Mouse (Mus musculus): Measurements from ENCODE around the gene Dcbld1. TPM values are rescaled to one million over a fixed set of nuclear protein-coding genes. Genes with fewer than 3 reads are reported as not detected.

Gene Dcbld1
- total and polyA plus RNA-seq, 3 experiments: 2.7 to 4.9 (median 4.2) TPM

GRCm38 (mm10) chr10:52234654-52234981, 1.2 kb downstream of the Dcbld1 start:
- DNase-seq: no peak
- H3K4me3 ChIP-seq: peak overlapping the region; percentile 70
- H3K4me1 ChIP-seq (ENCODE audit: control insufficient read depth, insufficient read depth, low read length): peaks cover 4% of the 10 kb centered on the region
- H3K79me2 ChIP-seq (replicated peaks; ENCODE audit: control insufficient read depth, insufficient read depth, low read length): no peaks in the 10 kb centered on the region; the same call in 1 of the 2 replicates
- no peaks in the 10 kb centered on the region for H3K27me3 ChIP-seq (ENCODE audit: control insufficient read depth, insufficient read depth, low read length)
- no peaks in the 10 kb centered on the region; the same call in 1 of the 2 replicates for H3K36me3 ChIP-seq (ENCODE audit: control insufficient read depth, insufficient read depth, low read length)
- H3K27ac ChIP-seq: peak overlapping the region; percentile 88
- H3K9ac ChIP-seq (ENCODE audit: low read depth, low read length): no peak overlapping the region
- no peak for TF ChIP-seq CTCF (IDR thresholded peaks at IDR 0.05)
- no peak for TF ChIP-seq EP300 (IDR thresholded peaks at IDR 0.05; ENCODE audit: insufficient read depth, low read depth, low read length)
- TF ChIP-seq POLR2A (IDR thresholded peaks at IDR 0.05; ENCODE audit: insufficient read depth, low read depth, low read length): no peak
- intact Hi-C loops (cut with DNase I): loop anchor here (1.0 to 2.0 kb wide), 2 partner anchors 38 to 75 kb away; no protein-coding TSS in a partner anchor
- 27% methylated on average over 7 of the region's 7 CpGs for WGBS

DNA sequence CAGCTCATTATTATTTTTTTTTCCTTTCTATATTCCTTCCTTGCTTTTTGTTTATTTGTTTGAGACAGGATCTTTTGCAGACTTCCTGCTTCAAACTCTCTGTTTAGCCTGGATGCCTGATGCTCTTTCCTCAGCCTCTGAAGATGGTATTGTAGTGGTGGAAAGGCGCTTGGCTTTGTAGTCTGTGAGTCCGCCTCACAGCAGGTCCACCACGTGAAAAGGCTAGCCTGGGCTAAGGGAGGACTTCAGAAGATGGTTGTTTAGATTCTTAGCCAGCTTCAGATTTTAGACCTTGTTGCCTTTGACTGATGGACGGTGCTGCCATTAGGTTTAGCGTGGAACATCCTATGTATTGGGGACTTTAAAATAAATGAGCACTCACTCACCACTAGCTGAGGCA, 2.0 kb downstream of the Dcbld1 start:
- intact Hi-C loops (cut with DNase I): loop anchor here (2.0 kb wide), 1 partner anchor 37 kb away; no protein-coding TSS in a partner anchor
- H3K9ac ChIP-seq (ENCODE audit: low read depth, low read length): no peak overlapping the region
- H3K4me3 ChIP-seq: no peak overlapping the region; the same call in 1 of the 2 replicates
- H3K36me3 ChIP-seq (ENCODE audit: control insufficient read depth, insufficient read depth, low read length): no peaks in the 10 kb centered on the region; the same call in 1 of the 2 replicates
- H3K79me2 ChIP-seq (replicated peaks; ENCODE audit: control insufficient read depth, insufficient read depth, low read length): peaks cover 3% of the 10 kb centered on the region; the same call in 1 of the 2 replicates
- H3K27me3 ChIP-seq (ENCODE audit: control insufficient read depth, insufficient read depth, low read length): no peaks in the 10 kb centered on the region
- H3K4me1 ChIP-seq (ENCODE audit: control insufficient read depth, insufficient read depth, low read length): peaks cover 4% of the 10 kb centered on the region
- TF ChIP-seq POLR2A (IDR thresholded peaks at IDR 0.05; ENCODE audit: insufficient read depth, low read depth, low read length) (no peak), CTCF (IDR thresholded peaks at IDR 0.05) (no peak), EP300 (IDR thresholded peaks at IDR 0.05; ENCODE audit: insufficient read depth, low read depth, low read length) (no peak)
- peak overlapping the region; percentile 88; the same call in 1 of the 2 replicates for H3K27ac ChIP-seq
- 71% methylated on average over 5 of the region's 5 CpGs for WGBS
- no peak for DNase-seq

DNA sequence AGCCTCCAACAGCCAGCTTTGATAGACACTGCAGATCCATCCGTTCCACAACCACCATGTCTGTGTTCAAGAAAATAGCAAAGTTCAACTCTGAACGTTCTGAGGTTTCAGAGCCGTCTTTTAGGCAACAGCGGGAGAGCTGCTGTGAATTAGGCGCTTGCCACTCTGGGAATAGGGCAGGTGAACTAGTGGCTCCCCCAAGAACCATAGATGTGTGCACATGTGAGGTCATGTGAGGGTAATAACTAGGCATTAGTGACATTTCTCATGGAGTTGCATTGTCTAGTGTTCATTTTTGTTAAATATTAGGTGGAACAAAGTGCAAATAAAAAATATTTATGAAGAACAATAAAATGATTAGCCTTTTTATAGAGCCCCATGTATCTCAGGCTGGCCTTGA, 8.6 kb downstream of the Dcbld1 start:
- Histone ChIP-seq H3K27me3 (ENCODE audit: control insufficient read depth, insufficient read depth, low read length) (no peaks in the 10 kb centered on the region), H3K9ac (ENCODE audit: low read depth, low read length) (no peak overlapping the region), H3K36me3 (ENCODE audit: control insufficient read depth, insufficient read depth, low read length) (no peaks in the 10 kb centered on the region; the same call in none of the 2 replicates), H3K27ac (no peak overlapping the region), H3K4me3 (no peak overlapping the region), H3K79me2 (replicated peaks; ENCODE audit: control insufficient read depth, insufficient read depth, low read length) (0 out of 2 replicates have a peak, but pooled peaks cover 4% of the 10 kb centered on the region), H3K4me1 (ENCODE audit: control insufficient read depth, insufficient read depth, low read length) (no peaks in the 10 kb centered on the region)
- WGBS: 90% methylated on average over 5 of the region's 5 CpGs
- TF ChIP-seq POLR2A (IDR thresholded peaks at IDR 0.05; ENCODE audit: insufficient read depth, low read depth, low read length): no peak
- no peak for TF ChIP-seq EP300 (IDR thresholded peaks at IDR 0.05; ENCODE audit: insufficient read depth, low read depth, low read length)
- TF ChIP-seq CTCF (IDR thresholded peaks at IDR 0.05): no peak
- no peak for DNase-seq
- intact Hi-C loops (cut with DNase I): no loop called here

- TF ChIP-seq EP300 (IDR thresholded peaks at IDR 0.05; ENCODE audit: insufficient read depth, low read depth, low read length): no peak
- TF ChIP-seq CTCF (IDR thresholded peaks at IDR 0.05): no peak
- TF ChIP-seq POLR2A (IDR thresholded peaks at IDR 0.05; ENCODE audit: insufficient read depth, low read depth, low read length): no peak
- Histone ChIP-seq H3K79me2 (replicated peaks; ENCODE audit: control insufficient read depth, insufficient read depth, low read length) (0 out of 2 replicates have a peak, but pooled peaks cover 4% of the 10 kb centered on the region), H3K27ac (no peak overlapping the region), H3K4me1 (ENCODE audit: control insufficient read depth, insufficient read depth, low read length) (no peaks in the 10 kb centered on the region), H3K27me3 (ENCODE audit: control insufficient read depth, insufficient read depth, low read length) (no peaks in the 10 kb centered on the region), H3K4me3 (no peak overlapping the region), H3K9ac (ENCODE audit: low read depth, low read length) (no peak overlapping the region), H3K36me3 (ENCODE audit: control insufficient read depth, insufficient read depth, low read length) (no peaks in the 10 kb centered on the region; the same call in 1 of the 2 replicates)
- intact Hi-C loops (cut with DNase I): no loop called here
- 51% methylated on average over 7 of the region's 7 CpGs for WGBS
- DNase-seq: no peak
Measured at GRCm38 (mm10) chr10:52242680-52243323, 9.4 kb downstream of the Dcbld1 start.

DNA sequence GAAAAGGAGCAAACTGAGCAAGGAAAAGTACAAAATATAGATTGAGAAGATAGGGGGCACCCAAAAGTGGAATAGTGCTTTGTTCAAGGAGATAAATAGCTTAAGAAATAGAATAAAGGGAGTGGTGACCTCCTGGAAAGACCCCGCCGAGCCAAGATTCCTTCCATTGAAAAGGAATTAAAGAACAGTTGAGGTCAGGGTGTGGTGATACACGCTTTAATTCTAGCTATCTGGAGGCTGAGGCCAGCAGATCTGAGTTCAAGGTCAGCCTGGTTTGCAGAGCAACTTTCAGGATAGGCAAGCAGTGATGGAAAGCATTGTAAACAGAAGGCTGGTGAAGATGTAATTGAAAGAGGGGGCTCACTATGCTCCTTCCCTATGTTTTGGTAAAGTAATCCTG, 12.8 kb downstream of the Dcbld1 start:
- H3K27ac ChIP-seq: no peak overlapping the region
- intact Hi-C loops (cut with DNase I): no loop called here
- no peaks in the 10 kb centered on the region for H3K27me3 ChIP-seq (ENCODE audit: control insufficient read depth, insufficient read depth, low read length)
- no peak overlapping the region for H3K4me3 ChIP-seq
- DNase-seq: no peak
- H3K4me1 ChIP-seq (ENCODE audit: control insufficient read depth, insufficient read depth, low read length): no peaks in the 10 kb centered on the region
- H3K9ac ChIP-seq (ENCODE audit: low read depth, low read length): no peak overlapping the region
- H3K36me3 ChIP-seq (ENCODE audit: control insufficient read depth, insufficient read depth, low read length): no peaks in the 10 kb centered on the region; the same call in 1 of the 2 replicates
- H3K79me2 ChIP-seq (replicated peaks; ENCODE audit: control insufficient read depth, insufficient read depth, low read length): 0 out of 2 replicates have a peak, but pooled peaks cover 1% of the 10 kb centered on the region
- WGBS: 88% methylated on average over 3 of the region's 3 CpGs
- no peak for TF ChIP-seq EP300 (IDR thresholded peaks at IDR 0.05; ENCODE audit: insufficient read depth, low read depth, low read length)
- no peak for TF ChIP-seq POLR2A (IDR thresholded peaks at IDR 0.05; ENCODE audit: insufficient read depth, low read depth, low read length)
- TF ChIP-seq CTCF (IDR thresholded peaks at IDR 0.05): no peak

DNA sequence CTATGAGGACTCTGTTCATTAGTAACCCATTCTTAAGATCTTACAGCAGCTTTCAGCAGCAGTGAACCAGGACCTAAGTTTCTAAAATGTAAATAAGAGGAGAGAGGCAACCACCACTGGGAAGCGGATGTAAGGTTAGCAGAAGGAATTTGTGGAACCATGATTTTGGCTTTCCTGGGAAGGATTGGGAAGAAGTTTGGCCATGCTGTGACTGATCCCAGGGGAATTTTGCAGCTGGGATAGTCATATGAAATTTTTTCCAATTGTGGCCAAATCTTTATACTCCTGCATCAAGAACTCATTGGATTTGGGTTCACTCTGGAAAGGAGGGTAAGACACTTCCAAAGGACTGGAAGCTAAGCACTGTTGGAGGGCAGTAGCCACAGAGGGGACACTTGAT, 18.8 kb downstream of the Dcbld1 start:
- peak overlapping the region; percentile 22 for H3K27ac ChIP-seq
- H3K79me2 ChIP-seq (replicated peaks; ENCODE audit: control insufficient read depth, insufficient read depth, low read length): no peaks in the 10 kb centered on the region
- H3K4me3 ChIP-seq: no peak overlapping the region
- peaks cover 2% of the 10 kb centered on the region for H3K4me1 ChIP-seq (ENCODE audit: control insufficient read depth, insufficient read depth, low read length)
- H3K9ac ChIP-seq (ENCODE audit: low read depth, low read length): no peak overlapping the region
- peaks cover 2% of the 10 kb centered on the region; the same call in 1 of the 2 replicates for H3K36me3 ChIP-seq (ENCODE audit: control insufficient read depth, insufficient read depth, low read length)
- H3K27me3 ChIP-seq (ENCODE audit: control insufficient read depth, insufficient read depth, low read length): no peaks in the 10 kb centered on the region
- 65% methylated on average over 1 of the region's 1 CpGs for WGBS
- intact Hi-C loops (cut with DNase I): no loop called here
- no peak for TF ChIP-seq EP300 (IDR thresholded peaks at IDR 0.05; ENCODE audit: insufficient read depth, low read depth, low read length)
- TF ChIP-seq CTCF (IDR thresholded peaks at IDR 0.05): no peak
- TF ChIP-seq POLR2A (IDR thresholded peaks at IDR 0.05; ENCODE audit: insufficient read depth, low read depth, low read length): no peak
- DNase-seq: peak in 1 of 2 experiments; percentile 7

Measured in heart, adult 2 months (tissue).